8 mouse cellular contexts compared by ENCODE assay signal in genomic region chrX:137118097-137118746, GRCm38 (mm10). TPM values are rescaled to one million over a fixed set of nuclear protein-coding genes. Genes with fewer than 3 reads are reported as not detected.
DNase-seq lines count a peak whose midpoint lies in the region; ATAC-seq and TF ChIP-seq lines count a peak whose summit lies in the region.

No protein-coding gene starts in this region.

- no peak overlapping the region for H3K27ac ChIP-seq in heart, embryonic 10.5 days
- H3K27ac ChIP-seq in embryonic facial prominence, embryonic 14.5 days (replicated peaks; ENCODE audit: low read depth, low read length), result no peak overlapping the region
- H3K27ac ChIP-seq in intestine, postnatal 0 days (ENCODE audit: low read depth, low read length), result no peak overlapping the region
- no peak overlapping the region for H3K27ac ChIP-seq in small intestine, adult 2 months (ENCODE audit: insufficient read depth, low read depth, low read length)

- H3K4me2 ChIP-seq in embryonic facial prominence, embryonic 14.5 days (ENCODE audit: low read depth, low read length), result peak overlapping the region; percentile 29
- H3K4me2 ChIP-seq in intestine, postnatal 0 days (replicated peaks; ENCODE audit: low read depth), result peak overlapping the region; percentile 32; the same call in 1 of the 2 replicates

- H3K27me3 ChIP-seq in heart, embryonic 10.5 days (ENCODE audit: insufficient read depth, poor library complexity, severe bottlenecking), result peaks cover 90% of the 10 kb centered on the region
- peaks cover 82% of the 10 kb centered on the region for H3K27me3 ChIP-seq in embryonic facial prominence, embryonic 14.5 days (replicated peaks; ENCODE audit: control insufficient read depth, insufficient read depth, low read length)
- H3K27me3 ChIP-seq in intestine, postnatal 0 days (replicated peaks; ENCODE audit: control insufficient read depth, insufficient read depth, low read length), result peaks cover 60% of the 10 kb centered on the region
- peaks cover 30% of the 10 kb centered on the region for H3K27me3 ChIP-seq in small intestine, adult 2 months (ENCODE audit: control insufficient read depth, insufficient read depth, low read length)

- WGBS in heart, embryonic 10.5 days, result 16% methylated on average over 40 of the region's 40 CpGs
- 24% methylated on average over 29 of the region's 40 CpGs for WGBS in embryonic facial prominence, embryonic 14.5 days
- WGBS in intestine, postnatal 0 days, result 14% methylated on average over 40 of the region's 40 CpGs
- WGBS in small intestine, adult 2 months, result 13% methylated on average over 40 of the region's 40 CpGs

- H3K9ac ChIP-seq in embryonic facial prominence, embryonic 14.5 days (ENCODE audit: low read depth, low read length), result no peak overlapping the region
- H3K9ac ChIP-seq in intestine, postnatal 0 days (ENCODE audit: low read depth, low read length), result no peak overlapping the region

- H3K4me1 ChIP-seq in heart, embryonic 10.5 days, result no peaks in the 10 kb centered on the region
- no peaks in the 10 kb centered on the region for H3K4me1 ChIP-seq in embryonic facial prominence, embryonic 14.5 days (ENCODE audit: control insufficient read depth, insufficient read depth, low read length)
- H3K4me1 ChIP-seq in intestine, postnatal 0 days (replicated peaks; ENCODE audit: control insufficient read depth, insufficient read depth, low read length), result no peaks in the 10 kb centered on the region
- no peaks in the 10 kb centered on the region for H3K4me1 ChIP-seq in small intestine, adult 2 months (ENCODE audit: control insufficient read depth, insufficient read depth, insufficient read length, low read length)

- no peaks in the 10 kb centered on the region for H3K36me3 ChIP-seq in heart, embryonic 10.5 days
- no peaks in the 10 kb centered on the region for H3K36me3 ChIP-seq in embryonic facial prominence, embryonic 14.5 days (ENCODE audit: control insufficient read depth, insufficient read depth, low read length)
- H3K36me3 ChIP-seq in intestine, postnatal 0 days (ENCODE audit: control insufficient read depth, insufficient read depth), result no peaks in the 10 kb centered on the region
- no peaks in the 10 kb centered on the region for H3K36me3 ChIP-seq in small intestine, adult 2 months (ENCODE audit: control insufficient read depth, insufficient read depth, low read length)

- DNase-seq in heart, embryonic 10.5 days (ENCODE audit: low spot score), result peak; percentile 79
- no peak for DNase-seq in heart, adult 11 months
- DNase-seq in ES-CJ7 (ENCODE audit: low read depth, low spot score), result peak; percentile 85
- DNase-seq in embryonic facial prominence, embryonic 14.5 days (ENCODE audit: low spot score), result peak; percentile 66
- peak; percentile 48 for DNase-seq in lung, postnatal 10 days

- ATAC-seq in embryonic facial prominence, embryonic 14.5 days (ENCODE audit: low read depth), result peak; percentile 55; the same call in 1 of the 2 replicates
- no peak for ATAC-seq in intestine, postnatal 0 days
- no peak for ATAC-seq in frontal cortex, adult (ENCODE audit: low TSS enrichment)

- H3K9me3 ChIP-seq in heart, embryonic 10.5 days, result no peaks in the 10 kb centered on the region
- no peaks in the 10 kb centered on the region for H3K9me3 ChIP-seq in embryonic facial prominence, embryonic 14.5 days (ENCODE audit: control insufficient read depth, low read length)
- no peaks in the 10 kb centered on the region for H3K9me3 ChIP-seq in intestine, postnatal 0 days (ENCODE audit: control insufficient read depth)

- TF ChIP-seq POLR2A in small intestine, adult 2 months (IDR thresholded peaks at IDR 0.05; ENCODE audit: low read depth, low read length), result no peak

- peak; percentile 43 for TF ChIP-seq CTCF in intestine, postnatal 0 days (IDR thresholded peaks at IDR 0.05; ENCODE audit: low read depth)
- no peak for TF ChIP-seq CTCF in small intestine, adult 2 months (IDR thresholded peaks at IDR 0.05; ENCODE audit: extremely low read depth, insufficient read length, insufficient replicate concordance, low read depth, low read length)

- peak overlapping the region; percentile 42 for H3K4me3 ChIP-seq in heart, embryonic 10.5 days
- H3K4me3 ChIP-seq in embryonic facial prominence, embryonic 14.5 days (ENCODE audit: low read depth, low read length), result peak overlapping the region; percentile 18
- H3K4me3 ChIP-seq in intestine, postnatal 0 days (ENCODE audit: low read depth, low read length), result 0 out of 2 replicates have a peak overlapping the region, but pooled peaks have one; percentile 5
- H3K4me3 ChIP-seq in small intestine, adult 2 months (ENCODE audit: low read depth, low read length), result peak overlapping the region; percentile 13; the same call in 1 of the 2 replicates

RNA-seq across cellular contexts. Expression of gene Esx1, which starts 3.7 kb away (rescaled TPM):
- polyA plus RNA-seq in heart, embryonic 10.5 days (2016; fragmentation: Nextera tagmentation; extraction: Ambion mirVana), result 0.25 TPM in 1 of 2 replicates, not detected in the other
- not detected in 2 replicates for polyA plus RNA-seq in embryonic facial prominence, embryonic 14.5 days (2014; fragmentation: Nextera tagmentation; extraction: Ambion mirVana)
- polyA plus RNA-seq in intestine, postnatal 0 days (2015; fragmentation: Nextera tagmentation; extraction: Ambion mirVana), result not detected in 2 replicates
- not detected in 2 replicates for polyA plus RNA-seq in small intestine, adult 2 months (2012; rRNA removed)
